Mouse (Mus musculus): Measurements from ENCODE around the gene Gm49510.

- TF ChIP-seq EP300 (IDR thresholded peaks at IDR 0.05) (no peak), CTCF (IDR thresholded peaks at IDR 0.05) (no peak)
Measured at GRCm38 (mm10) chr15:78875537-78875936, 23.9 kb upstream of the Gm49510 start.
